Mouse (Mus musculus) MEL (cell line): ENCODE results near the gene Dynlrb2.

Experiments used
- CHD1 ChIP-seq: IDR thresholded peaks from 2 replicates; pipeline ENCODE4 v1.6.1; 2012; ENCODE audit warnings: low read depth, mild to moderate bottlenecking, inconsistent platforms, low read length, improper control_type of control experiment
- CTCF ChIP-seq, 3 experiments: IDR thresholded peaks in 2 of 3; conservative IDR thresholded peaks in 1 of 3; 2 replicates each; pipeline ENCODE4 v1.5.1; 2011 to 2012; ENCODE audit warnings: low read length in 3 of 3, low read depth in 2 of 3, mild to moderate bottlenecking in 2 of 3, improper control_type of control experiment in 1 of 3, inconsistent platforms in 1 of 3, mixed read lengths in 1 of 3, moderate library complexity in 1 of 3; ENCODE audit not compliant: control insufficient read depth in 1 of 3, insufficient read depth in 1 of 3, poor library complexity in 1 of 3, severe bottlenecking in 1 of 3
- GATA1 ChIP-seq: IDR thresholded peaks from 2 replicates; pipeline ENCODE4 v1.6.1; 2011; ENCODE audit warnings: low read depth, low read length, improper control_type of control experiment
- HCFC1 ChIP-seq: IDR thresholded peaks from 2 replicates; pipeline ENCODE4 v1.6.1; 2012; ENCODE audit warnings: low read depth, mild to moderate bottlenecking, inconsistent platforms, low read length, improper control_type of control experiment, moderate library complexity
- JUND ChIP-seq: IDR thresholded peaks from 2 replicates; pipeline ENCODE4 v1.6.1; 2011; ENCODE audit warnings: low read depth, mild to moderate bottlenecking, improper control_type of control experiment, low read length
- MAFK ChIP-seq: IDR thresholded peaks from 2 replicates; pipeline ENCODE4 v1.6.1; 2011; ENCODE audit warnings: low read depth, mild to moderate bottlenecking, low read length, improper control_type of control experiment, borderline replicate concordance
- POLR2A ChIP-seq, 2 experiments: IDR thresholded peaks; 2 replicates each; pipeline ENCODE4 v1.6.1; 2011 to 2012; ENCODE audit warnings: low read length in 2 of 2, mild to moderate bottlenecking in 2 of 2, control low read depth in 1 of 2, improper control_type of control experiment in 1 of 2, low read depth in 1 of 2, moderate library complexity in 1 of 2; ENCODE audit not compliant: control insufficient read depth in 1 of 2, insufficient read depth in 1 of 2, poor library complexity in 1 of 2
- ZC3H11A ChIP-seq: IDR thresholded peaks from 2 replicates; pipeline ENCODE4 v1.6.1; 2012; ENCODE audit warnings: low read depth, mild to moderate bottlenecking, inconsistent platforms, low read length, improper control_type of control experiment

DNA sequence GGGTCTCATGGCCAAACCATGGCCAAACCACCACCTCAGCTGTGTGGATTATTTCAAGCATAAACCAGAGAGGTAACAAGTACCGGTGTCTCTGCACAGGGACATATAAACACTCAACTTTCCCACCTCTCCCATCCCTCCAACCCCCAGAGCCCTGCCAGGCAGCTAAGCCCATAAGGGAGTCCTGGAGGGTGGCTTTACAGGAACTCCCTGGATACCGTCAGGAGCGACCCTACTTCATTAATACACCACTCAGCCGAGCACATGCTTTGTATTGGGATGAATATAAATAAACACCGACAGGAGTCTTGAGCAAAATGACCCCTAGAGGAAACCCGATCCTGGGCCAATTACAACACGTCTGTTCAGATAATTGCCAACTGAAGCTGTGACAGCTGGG is 34.0 kb downstream of the Dynlrb2 start:
- TF ChIP-seq CTCF (IDR thresholded peaks at IDR 0.05 in 2 of 3, conservative IDR thresholded peaks at IDR 0.05 in 1 of 3; ENCODE audit: control insufficient read depth in 1 of 3, insufficient read depth in 1 of 3, low read depth in 2 of 3, low read length in 3 of 3, poor library complexity in 1 of 3, severe bottlenecking in 1 of 3) (no peak), GATA1 (no peak), HCFC1 (no peak), POLR2A (IDR thresholded peaks at IDR 0.05; ENCODE audit: control insufficient read depth in 1 of 2, insufficient read depth in 1 of 2, low read depth in 1 of 2, low read length in 2 of 2, poor library complexity in 1 of 2) (no peak), ZC3H11A (no peak), JUND (no peak), CHD1 (no peak), MAFK (no peak)
